Mouse (Mus musculus) forebrain, embryonic 11.5 days (tissue): Measurements from ENCODE around the gene Nol3. TPM values are rescaled to one million over a fixed set of nuclear protein-coding genes. Genes with fewer than 3 reads are reported as not detected.
A peak's percentile ranks its signal among the peaks of the same experiment; 100 is the strongest.

ENCODE experiments used
- ATAC-seq: fragments of 200-750 bp; cut with Nextera tagmentation; replicated peaks from 2 replicates; pipeline ENCODE4 v1.8.0; 2017; ENCODE audit warnings: moderate TSS enrichment; ENCODE audit not compliant: low FRiP score
- DNase-seq: peaks from one replicate; pipeline ENCODE4 v3.0.0-alpha.2; 2017; ENCODE audit warnings: low spot score
- H3K27ac ChIP-seq: fragments of 300-500 bp; sonication (generic); 2 replicates; pipeline ENCODE4 v1.5.1; 2014; ENCODE audit warnings: low read depth, low read length
- H3K27me3 ChIP-seq: fragments of 300-500 bp; sonication (generic); 2 replicates; pipeline ENCODE4 v1.6.1; 2014; ENCODE audit warnings: mild to moderate bottlenecking, low read length, mixed read lengths; ENCODE audit not compliant: control insufficient read depth, insufficient read depth
- H3K36me3 ChIP-seq: fragments of 300-500 bp; sonication (generic); 2 replicates; pipeline ENCODE4 v1.6.1; 2014; ENCODE audit warnings: mild to moderate bottlenecking, low read length, moderate library complexity, mixed read lengths; ENCODE audit not compliant: control insufficient read depth, insufficient read depth
- H3K4me1 ChIP-seq: fragments of 300-500 bp; sonication (generic); replicated peaks from 2 replicates; pipeline ENCODE4 v1.6.1; 2014; ENCODE audit warnings: low read length, mixed read lengths; ENCODE audit not compliant: control insufficient read depth, insufficient read depth
- H3K4me2 ChIP-seq: fragments of 300-500 bp; sonication (generic); 2 replicates; pipeline ENCODE4 v1.6.1; 2014; ENCODE audit warnings: low read depth, mild to moderate bottlenecking, low read length, moderate library complexity, mixed read lengths; ENCODE audit not compliant: severe bottlenecking
- H3K4me3 ChIP-seq: fragments of 300-500 bp; sonication (generic); 2 replicates; pipeline ENCODE4 v1.5.1; 2014; ENCODE audit warnings: low read depth, low read length
- H3K9ac ChIP-seq: fragments of 300-500 bp; sonication (generic); 2 replicates; pipeline ENCODE4 v1.6.1; 2014; ENCODE audit warnings: low read length
- H3K9me3 ChIP-seq: fragments of 300-500 bp; sonication (generic); 2 replicates; pipeline ENCODE4 v1.6.1; 2016; ENCODE audit warnings: low read length, mixed read lengths; ENCODE audit not compliant: control insufficient read depth
- WGBS: fragments of 180-500 bp; shearing (Covaris S2); extraction: QIAGEN DNeasy Blood & Tissue Kit; methylation state at CpG from one replicate; pipeline ENCODE4 v1.1.7; 2014; 5-methylcytosine and 5-hydroxymethylcytosine counted together
- polyA plus RNA-seq: library from polyadenylated mRNA; unstranded; fragments of >200 nt; fragmentation: Nextera tagmentation; extraction: Ambion mirVana; gene quantifications from 2 replicates; pipeline ENCODE4 v1.2.1, GENCODE M21; 2014

Gene Nol3
- polyA plus RNA-seq, 1 experiment from 2014 or later, result 1.6 TPM

DNA sequence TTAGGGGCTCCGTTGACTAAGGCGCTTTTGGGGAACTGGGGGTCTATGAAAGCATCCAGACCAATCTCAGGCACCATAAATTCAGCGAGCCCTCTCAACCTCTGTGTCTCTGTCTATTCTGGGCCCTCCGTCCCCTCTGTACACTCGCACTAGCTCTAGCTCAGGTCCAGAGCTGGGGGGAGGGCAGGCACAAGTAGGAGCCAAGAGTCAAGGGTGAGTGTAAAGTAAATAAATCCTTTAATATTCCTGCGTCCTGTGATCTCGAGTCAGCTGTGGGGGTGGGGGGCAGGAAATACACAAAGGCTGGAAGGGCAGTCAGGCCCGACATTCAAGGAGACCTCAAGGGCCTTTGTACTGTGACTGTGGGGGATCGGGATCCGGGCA, 6.9 kb upstream of the Nol3 start:
- Histone ChIP-seq H3K4me1 (peaks cover 20% of the 10 kb centered on the region), H3K27me3 (peaks cover 89% of the 10 kb centered on the region), H3K36me3 (no peaks in the 10 kb centered on the region), H3K9me3 (no peaks in the 10 kb centered on the region; the same call in 1 of the 2 replicates), H3K4me3 (peak overlapping the region; percentile 41), H3K27ac (no peak overlapping the region), H3K4me2 (peak overlapping the region; percentile 71), H3K9ac (peak overlapping the region; percentile 24; the same call in 1 of the 2 replicates)
- ATAC-seq (peak; percentile 12; the same call in 1 of the 2 replicates), DNase-seq (peak; percentile 61)
- 2% methylated on average over 10 of the region's 10 CpGs for WGBS

DNA sequence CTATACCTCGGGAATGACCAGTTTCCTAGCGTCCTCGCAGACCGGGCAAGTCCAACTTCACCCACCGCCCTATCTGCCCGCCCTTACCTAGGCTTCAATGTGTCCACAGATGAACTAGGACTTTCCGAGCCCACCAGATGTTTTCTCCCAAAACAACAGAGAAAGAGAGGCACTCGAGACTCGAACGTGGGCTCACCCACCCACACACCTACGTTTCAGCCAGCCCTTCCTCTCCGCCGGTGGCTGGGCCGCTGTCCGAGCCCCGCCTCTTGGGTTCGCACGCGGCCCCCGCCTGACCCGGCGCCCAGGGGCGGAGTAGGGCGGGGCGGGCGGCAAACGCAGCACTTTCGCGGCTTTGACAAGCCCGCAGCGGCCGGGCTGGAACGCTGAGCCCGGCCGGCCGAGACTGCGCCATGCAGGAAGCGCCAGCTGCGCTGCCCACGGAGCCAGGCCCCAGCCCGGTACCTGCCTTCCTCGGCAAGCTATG, 6.4 kb upstream of the Nol3 start, which contains the start of gene Hsf4:
TSS of gene Hsf4 (plus strand) at position 341 of the 487 bp plus-strand sequence.
- Histone ChIP-seq H3K27me3 (peaks cover 89% of the 10 kb centered on the region), H3K9me3 (no peaks in the 10 kb centered on the region; the same call in 1 of the 2 replicates), H3K9ac (peak within 1 kb of the TSS; percentile 24; the same call in 1 of the 2 replicates), H3K36me3 (no peaks in the 10 kb centered on the region), H3K4me2 (peak within 1 kb of the TSS; percentile 71), H3K4me1 (peaks cover 18% of the 10 kb centered on the region), H3K27ac (no peak within 1 kb of the TSS), H3K4me3 (peak within 1 kb of the TSS; percentile 41)
- peak; percentile 67 for DNase-seq
- under 1% methylated on average over 41 of the region's 42 CpGs for WGBS
- ATAC-seq, result no peak

DNA sequence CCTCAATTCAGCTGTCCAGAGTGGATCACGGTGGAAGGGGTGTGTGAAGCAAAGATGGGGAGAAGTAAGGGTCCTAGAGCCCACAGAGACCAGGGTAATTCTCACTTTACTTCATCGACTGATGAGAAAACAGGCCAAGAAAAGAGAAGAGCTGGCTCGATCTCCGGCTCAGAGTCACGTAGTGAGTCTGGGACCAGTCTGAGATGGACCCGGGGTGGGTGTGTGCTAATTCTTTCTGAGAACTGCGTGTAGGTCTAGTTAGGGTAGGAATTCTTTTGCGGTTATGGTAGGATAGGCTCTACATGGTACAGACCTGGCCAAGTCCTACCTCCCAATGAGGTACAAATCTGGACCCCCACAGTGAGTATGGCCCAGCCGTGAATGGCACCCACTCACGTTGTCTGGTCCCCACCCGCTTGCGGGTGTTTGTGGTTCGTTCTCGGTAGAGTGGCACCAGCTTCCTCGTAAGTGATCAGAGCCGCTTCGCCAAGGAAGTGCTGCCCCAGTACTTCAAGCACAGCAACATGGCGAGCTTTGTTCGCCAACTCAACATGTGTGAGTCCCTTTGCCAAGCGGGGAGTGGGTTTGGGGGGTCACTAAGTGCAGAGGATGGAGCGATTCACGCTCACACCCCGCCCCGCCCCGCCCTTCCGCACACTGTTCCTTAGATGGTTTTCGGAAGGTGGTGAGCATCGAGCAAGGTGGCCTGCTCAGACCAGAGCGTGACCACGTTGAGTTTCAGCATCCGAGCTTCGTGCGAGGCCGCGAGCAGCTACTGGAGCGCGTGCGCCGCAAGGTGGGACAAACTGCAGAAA, 5.6 kb upstream of the Nol3 start:
- WGBS, result 1% methylated on average over 39 of the region's 39 CpGs
- no peak for ATAC-seq
- H3K27ac ChIP-seq, result no peak overlapping the region
- peak; percentile 65 for DNase-seq
- no peaks in the 10 kb centered on the region for H3K36me3 ChIP-seq
- peaks cover 17% of the 10 kb centered on the region for H3K4me1 ChIP-seq
- peak overlapping the region; percentile 71; the same call in 1 of the 2 replicates for H3K4me2 ChIP-seq
- H3K9me3 ChIP-seq, result no peaks in the 10 kb centered on the region; the same call in 1 of the 2 replicates
- no peak overlapping the region for H3K9ac ChIP-seq
- peak overlapping the region; percentile 41 for H3K4me3 ChIP-seq
- peaks cover 90% of the 10 kb centered on the region for H3K27me3 ChIP-seq

GRCm38 (mm10) chr8:105270916-105271186, 5.1 kb upstream of the Nol3 start:
- H3K4me3 ChIP-seq, result no peak overlapping the region
- WGBS, result 1% methylated on average over 11 of the region's 11 CpGs
- H3K36me3 ChIP-seq, result no peaks in the 10 kb centered on the region
- H3K27ac ChIP-seq, result no peak overlapping the region
- ATAC-seq, result no peak
- peaks cover 22% of the 10 kb centered on the region for H3K4me1 ChIP-seq
- no peak overlapping the region for H3K9ac ChIP-seq
- H3K27me3 ChIP-seq, result peaks cover 91% of the 10 kb centered on the region
- H3K4me2 ChIP-seq, result no peak overlapping the region
- H3K9me3 ChIP-seq, result no peaks in the 10 kb centered on the region; the same call in 1 of the 2 replicates
- peak; percentile 65 for DNase-seq

DNA sequence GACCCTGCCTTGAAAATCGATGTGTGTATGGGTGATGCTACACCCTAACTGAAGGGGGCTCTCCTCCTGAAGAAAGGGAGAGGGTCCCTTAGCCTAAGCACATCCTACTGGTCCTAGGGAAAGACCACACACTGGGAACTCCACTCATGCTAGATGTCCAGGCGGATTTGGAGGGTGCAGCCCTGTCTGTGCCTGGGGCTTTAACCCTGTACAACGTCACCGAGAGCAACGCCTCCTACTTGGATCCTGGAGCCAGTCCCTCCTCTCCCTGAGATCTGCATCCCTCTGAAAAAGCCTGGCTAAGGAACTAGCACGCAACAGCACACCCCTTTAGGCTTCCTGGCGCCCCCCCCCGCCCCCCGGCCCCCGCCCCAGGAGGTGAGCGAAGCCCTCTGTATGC, 553 bp upstream of the Nol3 start:
- no peak for DNase-seq
- H3K9ac ChIP-seq, result no peak overlapping the region
- ATAC-seq, result no peak
- H3K27me3 ChIP-seq, result peaks cover 90% of the 10 kb centered on the region
- no peaks in the 10 kb centered on the region for H3K36me3 ChIP-seq
- WGBS, result 6% methylated on average over 11 of the region's 11 CpGs
- H3K4me3 ChIP-seq, result 0 out of 2 replicates have a peak overlapping the region, but pooled peaks have one; percentile 7
- H3K4me1 ChIP-seq, result peaks cover 9% of the 10 kb centered on the region; the same call in 1 of the 2 replicates
- H3K27ac ChIP-seq, result no peak overlapping the region
- H3K9me3 ChIP-seq, result no peaks in the 10 kb centered on the region
- no peak overlapping the region for H3K4me2 ChIP-seq

- Histone ChIP-seq H3K27me3 (peaks cover 80% of the 10 kb centered on the region), H3K4me3 (peak overlapping the region; percentile 33), H3K36me3 (no peaks in the 10 kb centered on the region), H3K9me3 (no peaks in the 10 kb centered on the region), H3K4me1 (peaks cover 7% of the 10 kb centered on the region; the same call in 1 of the 2 replicates), H3K4me2 (peak overlapping the region; percentile 62), H3K9ac (peak overlapping the region; percentile 25; the same call in 1 of the 2 replicates), H3K27ac (no peak overlapping the region)
- peak; percentile 82 for DNase-seq
- WGBS, result 2% methylated on average over 30 of the region's 30 CpGs
- peak; percentile 70 for ATAC-seq
Observed at GRCm38 (mm10) chr8:105276292-105277120, 566 bp downstream of the Nol3 start.

- H3K36me3 ChIP-seq, result no peaks in the 10 kb centered on the region
- H3K27me3 ChIP-seq, result peaks cover 63% of the 10 kb centered on the region
- no peak overlapping the region for H3K4me3 ChIP-seq
- 0 out of 2 replicates have a peak overlapping the region, but pooled peaks have one; percentile 16 for H3K4me2 ChIP-seq
- peak; percentile 23; the same call in 1 of the 2 replicates for ATAC-seq
- DNase-seq, result peak; percentile 66
- H3K4me1 ChIP-seq, result peaks cover 7% of the 10 kb centered on the region; the same call in 1 of the 2 replicates
- no peak overlapping the region for H3K27ac ChIP-seq
- 2% methylated on average over 28 of the region's 28 CpGs for WGBS
- no peaks in the 10 kb centered on the region for H3K9me3 ChIP-seq
- H3K9ac ChIP-seq, result no peak overlapping the region
Observed at GRCm38 (mm10) chr8:105278911-105279334, 3.0 kb downstream of the Nol3 start.

DNA sequence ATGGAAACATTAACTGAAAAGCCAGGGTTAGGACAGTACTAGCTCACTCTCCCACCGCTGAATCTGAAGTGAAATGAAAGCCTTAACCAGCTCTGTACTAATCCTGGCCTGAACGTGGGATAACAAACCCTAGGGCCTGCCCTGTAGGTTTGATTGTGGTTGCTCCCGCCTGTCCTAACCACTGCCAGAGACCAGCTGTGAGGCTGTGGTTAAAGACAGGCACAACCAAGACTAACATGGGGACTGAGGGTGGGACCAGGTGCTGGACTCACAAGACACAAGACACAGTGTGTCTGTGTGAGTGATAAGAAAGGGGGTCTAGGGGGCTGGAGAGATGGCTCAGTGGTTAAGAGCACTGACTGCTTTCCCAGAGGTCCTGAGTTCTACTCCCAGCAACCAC, 4.6 kb downstream of the Nol3 start:
- 71% methylated on average over 3 of the region's 3 CpGs for WGBS
- Histone ChIP-seq H3K9me3 (no peaks in the 10 kb centered on the region), H3K27me3 (peaks cover 48% of the 10 kb centered on the region)

More for the DNA sequence above, 4.6 kb downstream of the Nol3 start:
- Histone ChIP-seq H3K27ac (no peak overlapping the region), H3K36me3 (no peaks in the 10 kb centered on the region; the same call in 1 of the 2 replicates), H3K9ac (no peak overlapping the region), H3K4me1 (peaks cover 4% of the 10 kb centered on the region; the same call in 1 of the 2 replicates), H3K4me3 (no peak overlapping the region), H3K4me2 (no peak overlapping the region)
- DNase-seq, result peak; percentile 49
- ATAC-seq, result no peak
